Mouse (Mus musculus): ENCODE results near the gene Sh3pxd2a.

Gene Sh3pxd2a

DNA sequence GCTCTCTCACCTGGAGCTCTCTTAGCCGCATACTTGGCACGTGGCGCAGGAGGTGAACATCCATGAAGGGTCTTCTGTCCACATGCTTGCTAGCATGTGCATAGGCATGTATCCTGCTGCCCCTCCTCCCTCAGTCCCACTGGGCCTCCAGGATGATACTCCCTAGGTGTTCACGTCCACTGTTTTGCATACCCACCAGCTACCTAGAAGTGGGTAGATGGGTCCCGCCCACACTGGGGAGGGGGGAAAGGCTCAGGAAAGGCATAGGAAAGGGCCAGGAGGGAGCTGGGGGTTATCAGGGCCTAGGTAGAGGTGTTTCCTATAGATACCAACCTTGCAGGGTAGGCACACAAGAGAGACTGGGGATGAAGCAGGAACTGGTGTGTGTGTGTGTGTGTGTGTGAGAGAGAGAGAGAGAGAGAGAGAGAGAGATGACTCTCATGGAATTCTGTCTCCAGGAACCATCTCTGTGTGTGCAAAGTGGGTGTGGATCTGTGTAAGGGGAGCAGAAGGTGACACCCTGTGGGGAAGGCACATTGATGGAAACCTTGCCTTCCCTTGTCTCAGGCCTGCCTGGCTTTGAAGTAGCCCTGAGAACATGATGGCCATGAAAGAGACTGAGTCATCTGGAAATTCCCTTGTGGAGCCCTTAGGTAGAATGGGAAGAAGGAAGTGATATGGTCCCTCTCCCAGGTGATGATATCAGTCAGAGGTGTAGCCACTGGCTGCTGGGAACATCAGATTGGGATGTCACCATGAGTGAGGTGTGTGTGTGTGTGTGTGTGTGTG is 231.9 kb downstream of the Sh3pxd2a start:
- DNase-seq (ENCODE audit: low read depth), result no peak

DNA sequence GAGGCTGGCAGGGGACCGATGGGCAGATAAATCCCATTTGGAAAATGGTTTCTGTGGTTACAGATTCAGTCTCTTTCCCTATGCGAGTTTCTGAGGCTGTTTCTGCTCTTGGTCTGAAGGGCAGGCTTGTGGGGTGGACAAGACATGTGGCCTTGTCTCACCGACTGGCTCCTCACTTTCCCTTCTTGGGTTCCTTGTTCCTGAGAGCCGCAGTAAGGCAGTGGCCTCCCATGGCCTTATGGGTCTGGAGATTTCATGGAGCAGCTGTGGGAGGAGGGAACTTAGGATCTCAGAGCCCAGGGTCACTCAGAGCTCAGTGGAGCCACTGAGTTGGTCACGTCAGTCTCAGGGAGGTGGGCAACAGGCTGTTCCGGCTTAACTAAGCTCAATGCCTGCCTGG is 232.8 kb downstream of the Sh3pxd2a start:
- DNase-seq (ENCODE audit: low read depth), result no peak

- no peak for DNase-seq (ENCODE audit: low read depth)
Observed at GRCm38 (mm10) chr19:47230682-47231081, 233.5 kb downstream of the Sh3pxd2a start.

DNA sequence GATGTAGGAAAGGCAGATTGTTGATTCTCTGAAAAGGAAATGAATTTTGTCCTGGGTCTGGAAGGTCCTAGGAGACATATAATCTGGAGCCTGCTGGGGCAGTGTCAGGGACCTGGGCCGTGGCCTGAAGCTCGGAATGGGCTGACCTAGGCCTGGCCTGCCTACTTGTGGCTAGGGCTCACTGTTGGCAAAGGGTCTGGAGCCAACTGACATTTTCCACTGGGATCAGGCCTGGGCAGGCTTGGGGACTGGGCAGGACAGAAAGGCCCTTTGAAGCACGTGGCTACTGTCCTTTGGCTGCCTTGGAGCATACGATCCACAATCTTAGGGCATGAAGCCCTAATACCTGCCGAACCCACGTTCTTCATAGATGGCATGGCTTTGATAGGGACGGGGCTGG is 234.1 kb downstream of the Sh3pxd2a start:
- no peak for DNase-seq (ENCODE audit: low read depth)

GRCm38 (mm10) chr19:47229461-47229860 is 234.7 kb downstream of the Sh3pxd2a start:
- DNase-seq (ENCODE audit: low read depth), result no peak

DNA sequence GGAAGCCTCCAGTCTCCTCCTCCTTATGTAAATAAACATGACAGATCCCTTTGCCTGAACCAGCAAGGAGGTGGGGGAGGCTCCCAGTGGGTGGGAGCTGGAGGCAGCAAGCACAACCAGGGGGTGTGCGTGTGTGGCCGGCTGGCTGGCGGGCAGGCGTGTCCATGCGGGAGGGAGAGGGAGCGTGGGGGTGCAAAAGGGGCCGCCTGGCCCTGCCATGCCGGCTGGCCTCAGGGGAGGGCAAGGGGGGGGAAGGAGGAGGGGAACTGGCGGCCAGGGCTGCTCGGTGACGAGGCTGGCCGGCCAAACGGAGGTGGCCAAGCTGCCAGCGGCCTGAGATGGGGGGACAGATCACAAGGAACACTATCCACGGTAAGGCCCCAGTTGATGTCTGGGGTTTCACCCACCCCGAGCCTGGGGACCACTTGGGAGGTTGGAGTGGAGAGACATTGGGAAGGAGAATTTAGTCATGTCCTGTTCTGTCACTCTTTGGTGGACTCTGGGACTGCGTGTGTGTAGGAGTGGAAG is 235.4 kb downstream of the Sh3pxd2a start:
- DNase-seq (ENCODE audit: low read depth), result no peak

DNA sequence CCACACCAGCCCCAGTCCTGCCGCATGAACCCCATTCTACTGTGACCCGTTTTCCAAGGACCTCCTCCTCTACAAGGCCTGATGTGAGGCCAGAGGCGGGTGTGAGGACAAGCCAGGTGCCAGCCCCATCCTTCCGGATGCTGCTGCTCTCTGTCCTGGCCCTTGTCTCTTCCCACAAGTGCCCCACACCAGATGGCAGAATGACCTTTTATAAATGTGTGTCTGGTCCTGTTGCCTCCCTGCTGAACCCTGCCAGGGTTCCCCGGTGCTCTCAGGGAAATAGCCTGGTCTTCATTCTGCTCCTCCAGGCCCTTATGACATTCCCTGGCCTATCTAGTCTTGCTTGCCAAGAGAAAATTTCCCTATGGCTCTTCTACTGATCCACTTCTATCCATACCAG is 238.4 kb downstream of the Sh3pxd2a start:
- no peak for DNase-seq (ENCODE audit: low read depth)

GRCm38 (mm10) chr19:47224743-47225142 is 239.5 kb downstream of the Sh3pxd2a start:
- no peak for DNase-seq (ENCODE audit: low read depth)

GRCm38 (mm10) chr19:47222841-47223557 is 241.2 kb downstream of the Sh3pxd2a start:
- no peak for DNase-seq (ENCODE audit: low read depth)

DNA sequence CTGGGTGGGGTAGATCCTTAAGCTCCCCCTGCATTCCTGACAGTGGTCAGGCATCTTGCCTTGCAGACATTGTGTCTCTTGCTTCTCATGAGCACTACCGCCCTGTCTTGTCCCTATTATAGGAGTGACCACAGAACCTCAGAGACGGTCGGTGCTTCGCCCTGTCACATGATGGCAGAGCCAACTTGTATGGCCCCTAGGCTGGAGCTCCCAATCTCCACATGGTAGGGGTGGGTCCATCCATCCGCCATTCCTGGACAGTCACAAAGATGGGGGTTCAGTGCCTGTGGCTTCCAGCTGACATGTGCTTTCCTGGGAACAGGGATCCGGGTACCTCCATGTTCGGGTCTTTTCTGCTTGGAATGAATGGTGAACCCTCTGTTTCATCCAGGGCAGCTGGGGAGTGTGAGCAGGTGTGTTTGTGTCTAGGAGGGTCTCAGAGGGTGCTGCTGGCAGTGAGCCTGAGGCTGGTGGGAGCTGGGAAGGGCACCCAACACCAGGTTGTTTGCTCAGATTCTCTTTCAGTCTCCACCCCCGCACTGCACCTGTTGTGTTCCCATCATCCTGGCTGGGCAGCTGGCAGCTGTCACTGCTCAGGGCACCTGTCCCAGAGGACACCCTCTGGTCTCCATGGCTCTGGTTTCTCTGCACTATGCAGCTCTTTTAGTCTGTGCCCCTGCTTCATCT is 241.9 kb downstream of the Sh3pxd2a start:
- no peak for DNase-seq (ENCODE audit: low read depth)

DNA sequence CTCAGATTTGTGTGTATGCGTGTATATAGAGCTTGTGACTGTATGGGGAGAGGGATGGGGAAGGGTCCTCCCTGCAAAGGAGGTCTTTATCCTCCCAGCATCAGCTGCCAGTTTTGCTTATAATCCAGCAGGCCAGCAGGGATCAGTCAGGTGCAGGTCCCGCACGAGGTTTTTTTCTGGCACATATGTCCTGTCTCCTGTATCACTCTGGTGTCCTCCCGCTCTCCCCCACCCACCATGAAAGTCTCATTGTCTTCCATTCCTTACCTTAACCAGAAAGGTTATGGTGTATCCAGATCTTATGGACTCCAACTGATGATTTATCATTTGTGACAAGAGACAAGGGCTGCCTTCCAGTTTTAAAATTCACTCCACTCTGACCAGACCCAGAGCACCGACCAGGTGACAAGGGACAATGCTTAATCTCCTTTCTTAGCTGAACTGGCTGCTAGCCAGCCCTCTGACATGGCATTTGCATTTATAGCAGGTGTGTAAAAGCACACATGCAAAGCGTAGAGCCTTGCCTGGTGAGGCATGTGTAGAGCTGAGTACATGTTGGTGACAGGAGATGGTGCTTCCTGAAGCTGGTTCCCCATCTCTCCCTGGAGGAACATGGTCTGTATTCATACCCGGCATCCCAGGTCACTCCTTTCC is 242.6 kb downstream of the Sh3pxd2a start:
- DNase-seq (ENCODE audit: low read depth), result no peak

DNA sequence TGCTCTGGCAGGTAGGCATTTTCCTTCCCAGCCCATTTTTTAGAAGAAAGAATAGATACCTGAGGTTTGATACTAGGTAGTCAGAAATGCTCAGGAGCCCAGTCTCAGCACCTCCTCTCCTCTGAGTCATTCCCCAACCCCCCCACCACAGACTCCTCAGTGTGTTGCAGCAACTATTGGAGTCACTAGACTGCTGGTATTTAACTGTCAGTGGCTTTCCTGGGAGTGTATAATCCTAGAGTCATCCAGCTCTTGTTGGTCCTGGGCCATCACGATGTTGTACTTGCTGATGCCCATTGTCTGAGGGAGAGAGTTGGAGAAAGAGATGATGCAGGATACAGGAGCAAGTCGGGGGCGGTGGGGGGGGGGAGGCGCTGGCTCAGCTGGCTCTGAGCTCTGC is 243.2 kb downstream of the Sh3pxd2a start:
- no peak for DNase-seq (ENCODE audit: low read depth)

DNA sequence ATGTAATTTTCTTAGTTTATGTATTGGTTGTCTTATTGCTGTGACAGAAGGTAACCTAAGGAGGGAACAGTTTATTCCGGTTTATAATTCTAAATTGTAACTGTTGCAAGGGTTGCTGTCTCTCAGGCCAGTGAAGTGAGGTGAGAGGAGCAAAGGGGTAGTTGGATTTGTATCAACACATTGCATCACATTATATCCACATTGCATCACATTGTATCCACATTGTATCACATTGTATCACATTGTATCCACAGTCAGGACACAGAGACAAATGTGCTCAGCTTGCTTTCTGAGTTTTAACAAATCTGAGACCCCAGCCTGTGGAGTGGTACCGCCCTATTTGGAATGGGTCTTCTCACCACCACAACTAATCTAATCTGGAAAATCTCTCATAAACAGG is 244.0 kb downstream of the Sh3pxd2a start:
- no peak for DNase-seq (ENCODE audit: low read depth)

DNA sequence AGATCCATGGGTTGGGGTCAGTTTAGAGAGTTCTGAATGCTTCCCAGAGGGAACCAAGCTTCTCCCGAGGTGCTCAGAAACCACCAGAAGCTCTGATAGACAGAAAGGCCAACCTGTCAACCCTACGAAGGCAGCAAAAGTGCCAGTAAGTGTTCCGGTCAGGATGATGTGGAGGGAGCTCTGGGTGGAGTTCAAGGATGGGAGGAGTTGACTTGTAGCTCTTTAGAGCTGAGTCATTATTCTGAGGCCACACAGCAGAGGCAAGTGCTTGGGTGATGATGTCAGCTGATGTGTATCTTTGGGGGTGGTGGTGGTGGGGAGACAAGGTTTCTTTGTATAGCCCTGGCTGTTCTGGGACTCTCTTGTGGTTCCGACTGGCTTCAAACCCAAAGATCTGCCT is 244.6 kb downstream of the Sh3pxd2a start:
- no peak for DNase-seq (ENCODE audit: low read depth)

DNA sequence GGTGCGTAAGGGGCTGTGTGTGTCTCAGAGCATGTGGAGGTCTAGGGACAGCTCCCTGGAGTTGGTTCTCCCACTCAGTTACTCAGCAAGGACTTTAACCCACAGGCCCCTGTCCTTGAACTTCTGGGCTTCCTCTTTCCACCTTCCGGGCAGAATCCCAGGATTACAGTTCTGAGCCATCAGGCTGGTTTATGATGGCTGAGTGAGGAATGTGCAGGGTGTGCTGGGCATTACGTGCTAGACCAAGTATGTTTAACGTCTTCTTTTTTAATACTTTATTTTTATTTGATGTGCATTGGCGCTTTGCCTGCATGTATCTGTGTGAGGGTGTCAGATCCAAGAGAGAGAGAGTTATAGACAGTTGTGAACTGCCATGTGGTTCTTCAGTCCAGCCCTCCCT is 247.4 kb downstream of the Sh3pxd2a start:
- no peak for DNase-seq (ENCODE audit: low read depth)

GRCm38 (mm10) chr19:47213470-47213869 is 250.7 kb downstream of the Sh3pxd2a start:
- peak; percentile 21 for DNase-seq (ENCODE audit: low read depth)

DNA sequence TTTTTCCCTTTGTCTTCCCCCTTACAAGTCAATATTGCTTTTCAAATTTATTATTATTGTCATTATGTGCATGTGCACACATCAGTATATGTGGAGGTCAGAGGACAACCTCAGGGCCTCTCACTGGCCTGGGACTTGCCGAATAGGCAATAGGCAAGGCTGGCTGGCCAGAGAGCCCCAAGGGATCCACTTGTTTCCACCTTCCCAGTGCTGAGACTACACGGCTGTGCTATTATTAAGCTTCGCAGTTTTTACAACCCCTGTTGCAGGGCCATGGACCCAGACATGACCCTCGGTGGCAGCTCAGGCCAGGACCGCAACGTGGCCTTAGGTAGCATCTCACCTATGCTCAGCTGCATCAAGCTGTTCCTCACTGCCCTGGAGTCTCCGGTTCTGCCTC is 251.8 kb downstream of the Sh3pxd2a start:
- DNase-seq (ENCODE audit: low read depth), result no peak

DNA sequence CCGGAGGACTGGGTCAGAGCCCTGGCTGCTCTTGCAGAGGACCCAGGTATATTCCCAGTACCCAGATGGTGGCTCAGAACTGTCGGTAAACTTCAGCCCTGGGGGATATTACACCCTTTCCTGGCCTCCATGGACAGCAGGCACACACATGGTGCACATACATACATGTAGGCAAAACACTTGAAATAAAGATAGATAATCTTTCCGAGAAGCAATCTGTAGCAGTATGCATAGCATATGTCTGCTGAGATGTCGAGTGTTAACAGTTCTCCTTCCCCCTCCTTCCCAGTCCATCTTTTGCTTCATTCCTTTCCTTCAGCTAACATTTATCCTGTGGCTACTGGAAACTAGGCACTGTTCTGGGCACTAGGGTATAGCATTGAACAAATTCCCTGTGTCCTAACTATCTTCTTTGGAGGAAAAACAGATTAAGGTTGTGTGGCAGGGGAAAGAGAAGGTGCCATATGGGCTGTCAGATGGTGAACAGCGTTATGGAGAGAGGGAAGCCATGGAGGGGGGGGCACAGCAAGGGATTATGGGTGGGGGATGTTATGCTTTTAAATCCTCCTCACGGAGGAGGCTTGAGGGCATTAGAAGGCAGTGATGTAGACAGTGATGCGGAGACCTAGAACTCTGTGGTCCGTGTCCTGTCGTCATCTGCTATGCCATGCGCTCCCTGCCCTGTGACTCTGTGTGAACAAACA is 252.4 kb downstream of the Sh3pxd2a start:
- DNase-seq (ENCODE audit: low read depth), result no peak

- DNase-seq (ENCODE audit: low read depth), result no peak
Observed at GRCm38 (mm10) chr19:47210432-47210831, 253.8 kb downstream of the Sh3pxd2a start.
